Mouse (Mus musculus): ENCODE data around the gene Hecw2.

Gene Hecw2

DNA sequence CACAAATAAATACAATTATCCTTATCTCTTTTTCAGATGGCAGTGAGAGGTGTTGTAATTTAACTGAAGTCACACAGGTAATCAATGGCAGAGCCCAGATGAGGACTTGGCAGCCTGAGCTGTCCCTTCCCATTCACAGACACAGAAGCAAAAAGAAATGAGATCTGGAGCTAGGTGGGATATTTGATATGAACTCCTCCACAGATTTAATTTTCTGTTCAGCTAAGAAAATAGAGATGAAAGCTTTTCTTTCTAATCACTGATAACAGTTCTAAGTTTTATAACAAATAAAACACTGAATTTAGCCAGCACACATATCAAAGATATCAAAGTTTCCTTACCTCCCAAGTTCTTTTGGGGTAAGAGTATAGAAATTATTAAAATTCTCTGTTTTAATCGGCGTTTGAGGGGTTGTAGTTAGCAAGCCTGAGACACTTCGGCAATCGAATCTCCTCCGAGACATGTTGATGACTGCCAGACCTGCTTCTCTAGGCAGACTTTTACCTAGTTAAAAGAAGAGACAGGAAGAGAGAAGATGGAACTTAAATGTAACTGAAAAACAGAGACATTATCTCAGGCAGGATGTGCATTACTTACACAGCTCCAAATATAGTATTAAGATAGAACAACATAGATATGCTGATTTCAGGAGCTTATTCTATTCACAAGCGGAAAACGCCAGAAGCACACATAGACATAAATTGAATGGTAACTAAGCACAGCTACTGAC lies 418.6 kb downstream of the Hecw2 start:
- no peak for DNase-seq

DNA sequence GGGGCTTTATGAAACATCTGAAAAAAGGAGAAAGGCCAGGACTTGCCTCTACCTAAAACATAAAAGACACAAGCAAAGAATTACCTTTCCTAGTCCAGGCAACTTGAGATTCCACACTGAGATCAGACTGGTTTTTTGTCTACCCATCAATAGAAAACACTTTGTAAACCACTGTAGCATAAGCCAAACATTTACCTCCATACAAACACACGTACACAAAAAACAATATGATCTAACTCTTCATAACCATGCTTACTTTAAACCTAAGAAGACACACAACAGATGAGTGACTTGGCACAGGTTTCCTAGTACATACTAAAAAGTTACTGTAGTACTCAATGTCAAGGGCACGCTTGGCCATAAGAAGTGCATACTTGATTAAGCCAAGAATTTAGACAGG lies 419.4 kb downstream of the Hecw2 start:
- DNase-seq: no peak

DNA sequence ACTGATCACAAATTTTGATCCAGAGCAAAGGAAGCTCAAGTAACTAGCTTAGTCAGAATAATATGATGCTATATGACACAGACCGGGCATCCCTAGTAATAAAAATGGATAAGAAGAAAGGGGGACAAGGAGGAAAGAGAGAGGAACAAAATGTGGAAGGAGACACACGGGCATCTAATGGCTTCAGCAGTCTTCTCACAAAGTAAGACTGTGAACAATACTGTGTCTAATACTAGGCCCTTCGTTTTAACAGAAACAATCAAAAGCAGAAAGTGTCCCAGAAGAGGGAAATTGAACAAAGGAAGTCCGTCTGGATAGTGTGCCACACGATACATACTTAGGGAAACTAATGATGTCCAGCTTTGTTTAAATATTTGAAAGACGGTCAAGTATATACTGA lies 419.9 kb downstream of the Hecw2 start:
- no peak for DNase-seq

DNA sequence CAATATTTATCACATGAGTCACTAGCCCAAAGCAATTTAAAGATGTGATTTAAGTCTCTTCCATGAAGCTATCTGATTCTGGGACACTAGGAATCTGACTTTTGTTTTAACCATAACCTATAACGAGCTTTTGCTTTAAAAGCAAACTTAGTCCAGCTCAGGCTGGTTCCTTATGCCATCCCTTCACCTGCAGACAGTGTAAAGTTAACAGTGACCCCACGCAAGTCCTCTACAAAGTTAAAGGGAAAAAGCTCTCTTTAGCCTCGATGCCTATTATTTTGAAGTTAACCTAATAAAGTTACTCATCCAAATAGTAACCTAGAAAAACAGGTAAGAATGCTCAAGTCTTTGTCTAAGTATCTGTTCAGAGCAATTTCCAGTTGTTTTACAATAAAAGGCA lies 420.4 kb downstream of the Hecw2 start:
- no peak for DNase-seq

DNA sequence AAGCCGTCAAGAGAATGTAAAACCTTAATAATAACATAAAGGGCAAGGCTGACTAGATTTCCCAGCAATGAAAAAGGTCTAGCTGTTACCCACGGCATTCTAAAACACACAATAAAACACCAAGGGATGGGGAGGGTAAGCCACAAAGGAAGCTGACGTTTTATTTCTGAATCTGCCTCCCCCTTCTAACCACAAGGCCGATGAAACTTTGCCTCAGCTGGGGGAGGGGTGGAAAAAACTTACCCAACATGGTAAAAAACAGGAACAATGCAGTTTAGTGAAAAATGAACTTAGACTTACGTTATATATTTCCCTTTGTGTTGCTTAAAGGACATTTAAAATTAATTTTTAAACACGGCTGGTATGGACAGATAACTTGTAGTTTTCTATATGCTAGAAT lies 421.0 kb downstream of the Hecw2 start:
- DNase-seq: no peak

DNA sequence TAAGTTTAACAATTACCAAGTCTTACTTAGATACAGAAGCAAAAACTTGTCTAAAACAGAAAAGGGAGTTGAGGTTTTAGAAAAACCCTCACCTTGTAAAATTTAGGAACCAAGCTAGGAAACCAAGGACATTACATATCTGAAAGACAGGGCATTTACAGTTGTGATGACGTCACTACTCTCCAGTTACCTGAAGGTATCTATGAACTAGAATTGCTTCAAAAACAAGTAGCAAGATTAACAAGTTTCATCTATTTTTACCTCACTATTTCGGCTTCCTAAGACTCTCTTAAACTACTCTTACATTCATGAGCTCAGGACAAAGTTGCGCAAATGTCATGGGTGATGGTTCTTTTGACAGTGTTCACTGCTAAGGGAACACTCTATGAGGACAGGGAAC lies 422.0 kb downstream of the Hecw2 start:
- no peak for DNase-seq

DNA sequence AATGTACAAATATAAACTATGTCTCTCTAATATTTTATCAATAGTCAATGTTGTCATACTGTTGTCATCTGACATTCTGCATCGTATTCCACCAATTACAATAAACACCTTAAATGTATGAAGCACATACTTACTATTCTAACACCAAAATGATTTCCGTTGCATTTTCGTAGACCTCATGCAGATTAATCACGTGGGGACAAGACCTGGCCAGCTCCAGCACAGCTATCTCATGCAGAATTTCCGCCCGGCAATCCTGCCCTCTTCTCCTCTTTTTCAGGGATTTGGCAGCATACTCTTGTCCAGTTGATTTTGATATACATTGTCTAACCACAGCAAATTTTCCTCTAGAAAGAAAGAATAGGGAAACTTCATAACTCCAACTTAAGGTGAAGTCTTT lies 423.5 kb downstream of the Hecw2 start:
- no peak for DNase-seq

DNA sequence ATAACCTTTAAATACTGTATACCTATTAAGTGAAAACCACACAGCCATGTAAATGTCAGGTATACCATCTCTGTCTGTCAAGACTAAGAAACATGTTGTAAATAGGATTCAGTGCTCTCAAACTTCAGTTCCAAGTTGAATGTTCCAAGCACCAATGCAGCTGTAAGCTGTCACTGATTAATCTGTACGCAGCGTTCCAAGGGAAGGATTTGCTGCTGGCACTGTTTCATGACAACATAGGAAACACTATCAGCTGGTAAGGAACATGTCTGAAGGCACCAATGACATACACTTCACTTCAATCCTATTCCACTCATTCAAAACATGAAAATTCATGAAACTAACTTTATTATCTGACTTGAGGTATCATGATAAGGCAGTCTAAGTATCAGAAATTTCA lies 428.9 kb downstream of the Hecw2 start:
- DNase-seq: no peak

DNA sequence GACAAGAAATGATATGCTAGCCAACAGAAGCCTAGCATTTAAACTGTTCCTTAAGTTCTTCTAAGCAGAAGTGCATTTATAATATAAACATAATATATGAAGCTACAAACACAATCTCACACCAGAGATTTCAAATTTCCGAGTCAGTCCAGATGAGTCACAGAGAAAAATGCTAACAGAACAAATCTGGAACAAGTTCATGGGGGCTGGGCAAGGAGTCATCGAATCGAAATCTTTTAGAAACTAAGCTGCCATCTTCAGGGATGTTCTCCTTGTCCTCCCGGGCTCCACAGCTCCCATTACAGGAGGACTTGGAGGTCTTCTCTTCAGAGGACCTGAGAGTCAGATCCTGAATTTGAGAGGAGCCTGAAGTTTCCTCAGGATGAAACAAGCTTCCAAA lies 437.7 kb downstream of the Hecw2 start:
- DNase-seq: no peak

Measured in cerebellum, postnatal 14 days (tissue).